Comparison of ENCODE assay signal across 28 mouse cellular contexts in the genomic region with DNA sequence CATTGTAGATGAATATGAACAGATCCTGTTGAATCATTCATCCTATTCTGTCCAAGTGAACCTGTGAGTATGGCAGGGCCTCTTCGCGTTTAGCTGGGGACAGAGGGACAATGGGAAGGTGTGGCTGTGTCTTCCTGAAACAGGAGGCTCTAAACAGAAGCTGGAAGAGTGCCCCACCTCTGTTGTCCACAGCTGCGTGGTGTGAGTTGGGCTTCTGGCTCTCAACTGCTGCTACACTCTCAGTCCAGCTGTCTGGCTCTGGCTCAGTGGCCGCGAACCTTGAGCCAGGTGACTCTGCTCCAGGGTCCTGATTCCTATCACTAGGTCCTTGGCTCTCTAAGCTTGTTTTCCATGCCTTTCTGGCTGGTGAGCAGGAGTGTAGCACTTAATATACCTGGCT.
A peak's percentile ranks its signal among the peaks of the same experiment; 100 is the strongest.
DNase-seq lines count a peak whose midpoint lies in the region; ATAC-seq lines count a peak whose summit lies in the region.
"Had no signal": no experiment of that assay in that cellular context is flagged by ENCODE, and none has a peak within 500 bp of the region (broad histone marks: within the 10 kb centered on the region; RNA-seq: fewer than 3 reads in every experiment).

No protein-coding gene starts in this region.

- intact Hi-C loops in gastrocnemius, postnatal 14 days (cut with DNase I; ENCODE audit: low total_unique reads) = no loop called here
- intact Hi-C loops in heart, postnatal 10 days (cut with DNase I) = loop anchor here (5.0 kb wide), 5 partner anchors 88 to 1167 kb away; no protein-coding TSS in a partner anchor

- H3K4me1 ChIP-seq in heart, embryonic 11.5 days (ENCODE audit: control insufficient read depth, insufficient read depth, low read length) = no peaks in the 10 kb centered on the region
- no peaks in the 10 kb centered on the region for H3K4me1 ChIP-seq in kidney, embryonic 14.5 days (ENCODE audit: control insufficient read depth, insufficient read depth, low read length)
- peaks cover 45% of the 10 kb centered on the region for H3K4me1 ChIP-seq in limb, embryonic 10.5 days
- H3K4me1 ChIP-seq: hindbrain, embryonic 15.5 days had no signal

- ATAC-seq in heart, embryonic 11.5 days (replicated peaks; ENCODE audit: insufficient number of reproducible peaks, low FRiP score, low TSS enrichment) = no peak
- ATAC-seq in kidney, embryonic 14.5 days (ENCODE audit: low FRiP score, low TSS enrichment) = no peak
- ATAC-seq: forebrain, embryonic 16.5 days; inflammation-experienced regulatory T-cells, adult 6 months; midbrain, embryonic 15.5 days; Patski had no signal

- no peaks in the 10 kb centered on the region for H3K9me3 ChIP-seq in heart, embryonic 11.5 days (replicated peaks; ENCODE audit: control insufficient read depth, low read length)
- no peaks in the 10 kb centered on the region for H3K9me3 ChIP-seq in kidney, embryonic 14.5 days (ENCODE audit: control insufficient read depth, low read length)
- H3K9me3 ChIP-seq in limb, embryonic 10.5 days (replicated peaks) = no peaks in the 10 kb centered on the region
- H3K9me3 ChIP-seq: hindbrain, embryonic 10.5 days; hindbrain, embryonic 15.5 days; kidney, embryonic 15.5 days; midbrain, embryonic 10.5 days; midbrain, embryonic 15.5 days; neural tube, embryonic 15.5 days had no signal

- H3K36me3 ChIP-seq in heart, embryonic 11.5 days (ENCODE audit: control insufficient read depth, insufficient read depth, low read length) = no peaks in the 10 kb centered on the region
- H3K36me3 ChIP-seq in kidney, embryonic 14.5 days (ENCODE audit: control insufficient read depth, insufficient read depth, low read length) = no peaks in the 10 kb centered on the region
- H3K36me3 ChIP-seq in limb, embryonic 10.5 days = no peaks in the 10 kb centered on the region
- H3K36me3 ChIP-seq: hindbrain, embryonic 10.5 days; hindbrain, embryonic 15.5 days; kidney, embryonic 15.5 days; midbrain, embryonic 10.5 days; midbrain, embryonic 15.5 days; neural tube, embryonic 15.5 days had no signal

- no peak overlapping the region for H3K4me3 ChIP-seq in heart, embryonic 11.5 days (ENCODE audit: low read depth, low read length)
- no peak overlapping the region for H3K4me3 ChIP-seq in kidney, embryonic 14.5 days (ENCODE audit: low read length)
- no peak overlapping the region for H3K4me3 ChIP-seq in limb, embryonic 10.5 days
- H3K4me3 ChIP-seq: erythroblast, embryonic 14.5 days; hindbrain, embryonic 10.5 days; hindbrain, embryonic 15.5 days; kidney, embryonic 15.5 days; midbrain, embryonic 10.5 days; midbrain, embryonic 15.5 days; neural tube, embryonic 15.5 days had no signal

- WGBS in heart, embryonic 11.5 days (ENCODE audit: insufficient replicate concordance) = 62% methylated on average over 5 of the region's 5 CpGs
- WGBS in kidney, embryonic 14.5 days = 59% methylated on average over 5 of the region's 5 CpGs
- WGBS in limb, embryonic 10.5 days = 82% methylated on average over 5 of the region's 5 CpGs

- H3K4me2 ChIP-seq in heart, embryonic 11.5 days = no peak overlapping the region
- H3K4me2 ChIP-seq in kidney, embryonic 14.5 days (replicated peaks; ENCODE audit: low read depth, low read length) = no peak overlapping the region
- H3K4me2 ChIP-seq: hindbrain, embryonic 15.5 days; kidney, embryonic 15.5 days; midbrain, embryonic 15.5 days; neural tube, embryonic 15.5 days had no signal

- H3K27ac ChIP-seq in heart, embryonic 11.5 days (ENCODE audit: low read depth, low read length) = no peak overlapping the region
- H3K27ac ChIP-seq in kidney, embryonic 14.5 days (ENCODE audit: low read depth, low read length) = no peak overlapping the region
- H3K27ac ChIP-seq in limb, embryonic 10.5 days = peak overlapping the region; percentile 70
- H3K27ac ChIP-seq: hindbrain, embryonic 10.5 days; hindbrain, embryonic 15.5 days; kidney, embryonic 15.5 days; liver, embryonic 14.5 days; midbrain, embryonic 10.5 days; midbrain, embryonic 15.5 days; neural tube, embryonic 15.5 days had no signal

- DNase-seq in gastrocnemius, postnatal 14 days = peak; percentile 50
- no peak for DNase-seq in gastrocnemius, adult 8-10 months (ENCODE audit: low spot score in 2 of 2)
- peak; percentile 43 to 45 for DNase-seq in heart, postnatal 10 days
- DNase-seq in kidney, postnatal 14 days = peak; percentile 19
- DNase-seq in limb, embryonic 10.5 days (ENCODE audit: low spot score) = no peak
- DNase-seq: adrenal gland, postnatal 10 days; cerebellum, adult 11 months; cerebellum, adult 9-11 months; embryo, embryonic 11 days; layer of hippocampus, adult 9-11 months; liver; lung, adult 2 months; retina, postnatal 1 day; right cerebral cortex, postnatal 14 days; thymus, postnatal 4 days had no signal

- no peaks in the 10 kb centered on the region for H3K27me3 ChIP-seq in heart, embryonic 11.5 days (ENCODE audit: control insufficient read depth, insufficient read depth, low read length)
- no peaks in the 10 kb centered on the region for H3K27me3 ChIP-seq in kidney, embryonic 14.5 days (ENCODE audit: control insufficient read depth, insufficient read depth, low read length)
- H3K27me3 ChIP-seq in limb, embryonic 10.5 days (ENCODE audit: low read depth, poor library complexity, severe bottlenecking) = peaks cover 16% of the 10 kb centered on the region
- H3K27me3 ChIP-seq: hindbrain, embryonic 15.5 days; midbrain, embryonic 15.5 days; neural tube, embryonic 15.5 days had no signal

- H3K9ac ChIP-seq in heart, embryonic 11.5 days (ENCODE audit: low read depth, low read length) = no peak overlapping the region
- no peak overlapping the region for H3K9ac ChIP-seq in kidney, embryonic 14.5 days (ENCODE audit: low read depth, low read length)
- H3K9ac ChIP-seq: hindbrain, embryonic 15.5 days; kidney, embryonic 15.5 days; liver, embryonic 14.5 days; midbrain, embryonic 15.5 days; neural tube, embryonic 15.5 days had no signal

Comparison
In these comparisons a context has a peak if more than half of its experiments do, and no peak if none do; other contexts are left out.
1. DNase-seq: peak in gastrocnemius, postnatal 14 days (single experiment), heart, postnatal 10 days (2 of 2) and kidney, postnatal 14 days (single experiment); none in gastrocnemius, adult 8-10 months (0 of 2) and limb, embryonic 10.5 days (single experiment).